Mouse (Mus musculus) forebrain, embryonic 12.5 days (tissue): ENCODE measurements around the gene Slc36a3. TPM values are rescaled to one million over a fixed set of nuclear protein-coding genes. Genes with fewer than 3 reads are reported as not detected.

Source experiments
- ATAC-seq: fragments of 200-750 bp; cut with Nextera tagmentation; 2 replicates; pipeline ENCODE4 v1.8.0; 2017; ENCODE audit warnings: moderate TSS enrichment; ENCODE audit not compliant: low FRiP score
- H3K27ac ChIP-seq: fragments of 300-500 bp; sonication (generic); 2 replicates; pipeline ENCODE4 v1.5.1; 2016; ENCODE audit warnings: mild to moderate bottlenecking
- H3K27me3 ChIP-seq: fragments of 300-500 bp; sonication (generic); 2 replicates; pipeline ENCODE4 v1.6.1; 2016; ENCODE audit warnings: mild to moderate bottlenecking
- H3K36me3 ChIP-seq: fragments of 300-500 bp; sonication (generic); replicated peaks from 2 replicates; pipeline ENCODE4 v1.6.1; 2016; ENCODE audit warnings: mild to moderate bottlenecking
- H3K4me1 ChIP-seq: fragments of 300-500 bp; sonication (generic); 2 replicates; pipeline ENCODE4 v1.6.1; 2016
- H3K4me2 ChIP-seq: fragments of 300-500 bp; sonication (generic); 2 replicates; pipeline ENCODE4 v1.6.1; 2016; ENCODE audit warnings: mild to moderate bottlenecking, moderate library complexity
- H3K4me3 ChIP-seq: fragments of 300-500 bp; sonication (generic); replicated peaks from 2 replicates; pipeline ENCODE4 v1.5.1; 2016; ENCODE audit warnings: mild to moderate bottlenecking
- H3K9ac ChIP-seq: fragments of 300-500 bp; sonication (generic); 2 replicates; pipeline ENCODE4 v1.6.1; 2016; ENCODE audit warnings: mild to moderate bottlenecking
- H3K9me3 ChIP-seq: fragments of 300-500 bp; sonication (generic); 2 replicates; pipeline ENCODE4 v1.6.1; 2016
- WGBS: fragments of 180-500 bp; shearing (Covaris S2); methylation state at CpG from one replicate; pipeline ENCODE4 v1.1.7; 2016; 5-methylcytosine and 5-hydroxymethylcytosine counted together
- polyA plus RNA-seq: library from polyadenylated mRNA; unstranded; fragments of >200 nt; fragmentation: Nextera tagmentation; extraction: Ambion mirVana; gene quantifications from 2 replicates; pipeline ENCODE4 v1.2.1, GENCODE M21; 2016

Gene Slc36a3
- polyA plus RNA-seq, result not detected in 2 replicates

GRCm38 (mm10) chr11:55151608-55152007 lies at the start of gene Slc36a3:
Slc36a3 (minus strand) TSS chr11:55151708.
- Histone ChIP-seq H3K27ac (no peak within 1 kb of the TSS), H3K9ac (no peak within 1 kb of the TSS), H3K4me1 (no peaks in the 10 kb centered on the region), H3K9me3 (no peaks in the 10 kb centered on the region), H3K36me3 (no peaks in the 10 kb centered on the region), H3K4me3 (no peak within 1 kb of the TSS), H3K4me2 (no peak within 1 kb of the TSS), H3K27me3 (0 out of 2 replicates have a peak, but pooled peaks cover 4% of the 10 kb centered on the region)
- WGBS, result 74% methylated on average over 3 of the region's 3 CpGs
- no peak for ATAC-seq

GRCm38 (mm10) chr11:55197740-55198510 lies 46.4 kb upstream of the Slc36a3 start:
- Histone ChIP-seq H3K4me3 (no peak overlapping the region), H3K4me2 (no peak overlapping the region), H3K27ac (no peak overlapping the region), H3K27me3 (peaks cover 5% of the 10 kb centered on the region; the same call in 1 of the 2 replicates), H3K9me3 (no peaks in the 10 kb centered on the region), H3K9ac (no peak overlapping the region), H3K4me1 (no peaks in the 10 kb centered on the region), H3K36me3 (no peaks in the 10 kb centered on the region)
- WGBS, result 86% methylated on average over 8 of the region's 8 CpGs
- no peak for ATAC-seq

- peaks cover 5% of the 10 kb centered on the region; the same call in 1 of the 2 replicates for H3K27me3 ChIP-seq
- WGBS, result 73% methylated on average over 6 of the region's 6 CpGs
- no peaks in the 10 kb centered on the region for H3K4me1 ChIP-seq
- no peaks in the 10 kb centered on the region for H3K36me3 ChIP-seq
- no peaks in the 10 kb centered on the region for H3K9me3 ChIP-seq
- no peak for ATAC-seq
- no peak overlapping the region for H3K9ac ChIP-seq
- no peak overlapping the region for H3K4me2 ChIP-seq
- H3K27ac ChIP-seq, result no peak overlapping the region
- no peak overlapping the region for H3K4me3 ChIP-seq
Measured at GRCm38 (mm10) chr11:55197086-55197485, 45.6 kb upstream of the Slc36a3 start.

- Histone ChIP-seq H3K4me1 (no peaks in the 10 kb centered on the region), H3K27me3 (no peaks in the 10 kb centered on the region), H3K9me3 (no peaks in the 10 kb centered on the region), H3K9ac (no peak overlapping the region), H3K4me2 (no peak overlapping the region), H3K27ac (no peak overlapping the region), H3K4me3 (no peak overlapping the region), H3K36me3 (no peaks in the 10 kb centered on the region)
- no peak for ATAC-seq
- WGBS, result 85% methylated on average over 3 of the region's 3 CpGs
Measured at GRCm38 (mm10) chr11:55190216-55190615, 38.7 kb upstream of the Slc36a3 start.

- no peaks in the 10 kb centered on the region for H3K9me3 ChIP-seq
- no peak overlapping the region for H3K4me3 ChIP-seq
- no peaks in the 10 kb centered on the region for H3K36me3 ChIP-seq
- H3K27me3 ChIP-seq, result no peaks in the 10 kb centered on the region
- 82% methylated on average over 6 of the region's 6 CpGs for WGBS
- H3K4me1 ChIP-seq, result no peaks in the 10 kb centered on the region
- H3K4me2 ChIP-seq, result no peak overlapping the region
- H3K27ac ChIP-seq, result no peak overlapping the region
- H3K9ac ChIP-seq, result no peak overlapping the region
- ATAC-seq, result no peak
Measured at GRCm38 (mm10) chr11:55187777-55188176, 36.3 kb upstream of the Slc36a3 start.

GRCm38 (mm10) chr11:55187292-55187691 lies 35.8 kb upstream of the Slc36a3 start:
- ATAC-seq, result no peak
- 89% methylated on average over 4 of the region's 4 CpGs for WGBS
- no peak overlapping the region for H3K9ac ChIP-seq

DNA sequence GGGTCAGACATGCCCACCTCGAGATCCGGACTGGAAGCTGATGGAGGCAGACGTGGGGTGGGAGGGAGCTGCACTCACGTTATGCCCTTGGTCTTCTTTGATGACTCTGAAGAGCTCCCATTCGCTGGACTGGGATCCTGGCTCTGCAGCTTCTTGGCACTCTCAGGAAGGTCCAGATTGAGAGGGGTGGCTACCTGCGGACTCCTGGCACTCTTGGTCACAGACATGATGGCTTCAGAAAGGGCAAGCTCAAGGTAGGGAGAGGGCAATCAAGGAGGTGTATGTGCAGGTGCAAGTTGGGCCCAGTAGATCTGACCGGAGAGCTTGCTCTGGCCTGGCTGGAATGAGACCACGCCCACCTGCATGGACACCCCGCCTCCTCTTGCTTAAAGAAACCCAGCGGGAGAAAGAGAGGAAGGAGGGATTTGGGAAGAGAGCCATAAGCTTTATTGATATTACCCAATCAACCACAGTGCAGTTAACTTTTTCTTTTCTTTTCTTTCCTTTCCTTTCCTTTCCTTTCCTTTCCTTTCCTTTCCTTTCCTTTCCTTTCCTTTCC lies 33.3 kb upstream of the Slc36a3 start, which contains the start of gene Slc36a2:
Gene Slc36a2 (minus strand): TSS at position 345 of the 559 bp plus-strand sequence.
- H3K27me3 ChIP-seq, result no peaks in the 10 kb centered on the region
- 24% methylated on average over 10 of the region's 10 CpGs for WGBS
- H3K4me1 ChIP-seq, result no peaks in the 10 kb centered on the region
- ATAC-seq, result no peak
- H3K4me2 ChIP-seq, result no peak within 1 kb of the TSS
- no peak within 1 kb of the TSS for H3K9ac ChIP-seq
- H3K4me3 ChIP-seq, result no peak within 1 kb of the TSS
- H3K9me3 ChIP-seq, result no peaks in the 10 kb centered on the region
- H3K36me3 ChIP-seq, result no peaks in the 10 kb centered on the region
- H3K27ac ChIP-seq, result no peak within 1 kb of the TSS

More at GRCm38 (mm10) chr11:55187292-55187691, 35.8 kb upstream of the Slc36a3 start:
- Histone ChIP-seq H3K4me2 (no peak overlapping the region), H3K27ac (no peak overlapping the region), H3K27me3 (no peaks in the 10 kb centered on the region), H3K9me3 (no peaks in the 10 kb centered on the region), H3K4me1 (no peaks in the 10 kb centered on the region), H3K4me3 (no peak overlapping the region), H3K36me3 (no peaks in the 10 kb centered on the region)

- 85% methylated on average over 5 of the region's 5 CpGs for WGBS
- H3K27me3 ChIP-seq, result no peaks in the 10 kb centered on the region
- H3K27ac ChIP-seq, result no peak overlapping the region
- no peaks in the 10 kb centered on the region for H3K9me3 ChIP-seq
- ATAC-seq, result no peak
- no peak overlapping the region for H3K4me2 ChIP-seq
- H3K4me3 ChIP-seq, result no peak overlapping the region
- H3K9ac ChIP-seq, result no peak overlapping the region
- H3K36me3 ChIP-seq, result no peaks in the 10 kb centered on the region
- no peaks in the 10 kb centered on the region for H3K4me1 ChIP-seq
Measured at GRCm38 (mm10) chr11:55184246-55184645, 32.7 kb upstream of the Slc36a3 start.

- Histone ChIP-seq H3K4me3 (no peak overlapping the region), H3K9me3 (no peaks in the 10 kb centered on the region), H3K4me2 (no peak overlapping the region), H3K4me1 (no peaks in the 10 kb centered on the region), H3K36me3 (no peaks in the 10 kb centered on the region), H3K27me3 (no peaks in the 10 kb centered on the region), H3K27ac (no peak overlapping the region), H3K9ac (no peak overlapping the region)
- ATAC-seq, result no peak
- 72% methylated on average over 7 of the region's 7 CpGs for WGBS
Measured at GRCm38 (mm10) chr11:55183124-55183523, 31.6 kb upstream of the Slc36a3 start.

GRCm38 (mm10) chr11:55179856-55180255 lies 28.3 kb upstream of the Slc36a3 start:
- H3K27ac ChIP-seq, result no peak overlapping the region
- H3K4me1 ChIP-seq, result no peaks in the 10 kb centered on the region
- H3K27me3 ChIP-seq, result no peaks in the 10 kb centered on the region
- no peak overlapping the region for H3K4me3 ChIP-seq
- no peak for ATAC-seq
- no peak overlapping the region for H3K9ac ChIP-seq
- 90% methylated on average over 3 of the region's 3 CpGs for WGBS
- H3K4me2 ChIP-seq, result no peak overlapping the region
- no peaks in the 10 kb centered on the region for H3K36me3 ChIP-seq
- no peaks in the 10 kb centered on the region for H3K9me3 ChIP-seq

GRCm38 (mm10) chr11:55178830-55179229 lies 27.3 kb upstream of the Slc36a3 start:
- Histone ChIP-seq H3K9ac (no peak overlapping the region), H3K4me2 (no peak overlapping the region), H3K36me3 (no peaks in the 10 kb centered on the region), H3K4me1 (no peaks in the 10 kb centered on the region), H3K27ac (no peak overlapping the region), H3K4me3 (no peak overlapping the region), H3K27me3 (no peaks in the 10 kb centered on the region), H3K9me3 (no peaks in the 10 kb centered on the region)
- WGBS, result 83% methylated on average over 4 of the region's 4 CpGs
- no peak for ATAC-seq

- ATAC-seq, result no peak
- no peak overlapping the region for H3K27ac ChIP-seq
- no peaks in the 10 kb centered on the region for H3K9me3 ChIP-seq
- no peaks in the 10 kb centered on the region for H3K36me3 ChIP-seq
- H3K4me1 ChIP-seq, result no peaks in the 10 kb centered on the region
- no peak overlapping the region for H3K4me3 ChIP-seq
- WGBS, result 80% methylated on average over 4 of the region's 4 CpGs
- H3K4me2 ChIP-seq, result no peak overlapping the region
- H3K9ac ChIP-seq, result no peak overlapping the region
- no peaks in the 10 kb centered on the region for H3K27me3 ChIP-seq
Measured at GRCm38 (mm10) chr11:55170501-55170900, 19.0 kb upstream of the Slc36a3 start.

- no peak for ATAC-seq
- Histone ChIP-seq H3K9me3 (no peaks in the 10 kb centered on the region), H3K9ac (no peak overlapping the region), H3K4me3 (no peak overlapping the region), H3K36me3 (no peaks in the 10 kb centered on the region), H3K27ac (no peak overlapping the region), H3K4me1 (no peaks in the 10 kb centered on the region), H3K4me2 (no peak overlapping the region), H3K27me3 (no peaks in the 10 kb centered on the region)
- 92% methylated on average over 6 of the region's 6 CpGs for WGBS
Measured at GRCm38 (mm10) chr11:55168914-55169313, 17.4 kb upstream of the Slc36a3 start.
